Mouse (Mus musculus): ENCODE measurements around the gene Ldlrad2. TPM values are rescaled to one million over a fixed set of nuclear protein-coding genes. Genes with fewer than 3 reads are reported as not detected.
A peak's percentile ranks its signal among the peaks of the same experiment; 100 is the strongest.

The Ldlrad2 gene
- not detected for total RNA-seq (2021)
- long read RNA-seq, experiment 1: 0 reads
- long read RNA-seq, experiment 2: 0 reads

DNA sequence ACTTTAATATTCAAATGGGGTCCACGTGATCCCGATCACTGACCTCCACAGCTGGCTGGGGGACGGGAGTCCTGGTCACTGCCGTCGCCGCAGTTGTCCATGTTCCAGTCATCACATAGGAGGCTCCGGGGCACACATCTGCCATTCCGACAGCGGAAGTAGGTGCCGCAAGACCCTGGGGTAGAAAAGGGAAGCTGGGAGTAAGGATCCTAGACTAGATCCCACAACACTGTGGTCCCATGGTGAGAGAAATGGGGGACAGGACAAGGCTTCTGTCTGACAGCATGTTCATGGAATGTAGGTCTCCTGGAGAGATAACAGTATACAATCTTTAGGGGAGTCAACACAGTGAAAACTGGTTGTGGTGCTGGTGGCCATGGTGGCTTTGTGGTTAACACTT is at the start of gene Ldlrad2:
Gene Ldlrad2, minus strand, starts transcription at position 101 of the 400 bp plus-strand sequence.
- no peak for TF ChIP-seq CTCF (conservative IDR thresholded peaks at IDR 0.05)
- no peak for DNase-seq (ENCODE audit: low spot score in 2 of 2)
- Histone ChIP-seq H3K27ac (no peak within 1 kb of the TSS), H3K4me3 (no peak within 1 kb of the TSS)

DNA sequence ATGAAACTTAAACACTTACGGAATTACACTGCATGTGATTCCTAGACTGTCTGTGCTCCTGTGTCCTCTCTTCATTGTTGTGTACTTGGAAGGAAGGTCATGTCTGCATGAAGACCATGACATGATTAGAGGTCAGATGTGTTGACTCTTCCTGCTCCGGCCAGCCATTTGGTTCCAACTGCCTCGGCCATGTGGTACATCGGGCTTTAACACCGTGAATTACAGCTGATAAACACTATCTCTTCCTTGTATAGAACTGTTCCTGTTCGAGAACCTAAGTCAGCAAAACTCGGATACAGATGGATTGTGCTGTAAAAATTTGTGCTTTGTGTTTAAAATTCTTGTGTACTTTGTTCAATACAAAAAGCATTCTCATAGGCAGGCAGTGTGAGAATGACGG is 48.5 kb upstream of the Ldlrad2 start:
- no peak for DNase-seq (ENCODE audit: low spot score in 2 of 2)
- no peak for TF ChIP-seq CTCF (conservative IDR thresholded peaks at IDR 0.05)

DNA sequence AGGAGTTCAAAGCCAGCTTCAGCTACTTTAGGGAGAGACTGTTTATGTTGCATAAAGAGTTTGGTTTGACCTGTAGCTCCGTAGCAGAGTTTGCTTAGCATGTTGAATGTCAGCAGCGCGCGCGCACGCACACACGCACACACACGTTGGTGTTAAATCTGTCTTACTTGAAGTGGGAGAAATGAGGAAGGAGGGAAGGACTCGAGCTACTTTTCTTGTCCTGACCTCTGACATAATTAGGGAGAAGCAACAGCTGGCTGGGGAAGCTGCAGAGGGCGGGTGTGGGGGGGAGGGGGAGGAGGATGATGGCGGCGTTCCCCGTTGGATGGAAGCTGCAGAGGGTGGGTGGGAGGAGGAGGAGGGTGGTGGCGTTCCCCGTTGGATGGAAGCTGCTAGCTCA is 35.9 kb upstream of the Ldlrad2 start:
- no peak for TF ChIP-seq CTCF (conservative IDR thresholded peaks at IDR 0.05)
- 0 out of 2 replicates have a peak overlapping the region, but pooled peaks have one; percentile 12 for H3K27ac ChIP-seq

More for the DNA sequence above, 48.5 kb upstream of the Ldlrad2 start:
- H3K4me3 ChIP-seq: no peak overlapping the region
- peak overlapping the region; percentile 0; the same call in 1 of the 2 replicates for H3K27ac ChIP-seq

DNA sequence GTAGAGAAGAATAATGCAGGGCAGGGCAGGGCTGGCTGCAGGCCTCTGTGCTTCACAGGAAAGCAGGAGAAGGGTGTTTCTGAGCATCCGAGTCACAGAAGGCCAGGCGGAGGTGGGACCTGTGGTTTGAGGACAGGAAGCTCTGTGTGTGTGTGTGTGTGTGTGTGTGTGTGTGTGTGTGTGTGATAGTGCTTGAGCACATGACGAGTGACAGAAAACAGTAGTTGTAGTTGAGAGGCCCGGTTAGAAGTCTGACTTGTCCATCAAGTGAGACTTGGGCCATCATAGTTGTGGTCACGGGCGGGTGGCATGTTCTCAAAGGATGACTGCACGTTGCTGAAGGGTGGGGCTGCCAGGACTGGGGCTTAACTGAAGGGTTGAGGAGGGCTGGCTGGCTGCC is 35.3 kb upstream of the Ldlrad2 start:
- TF ChIP-seq CTCF (conservative IDR thresholded peaks at IDR 0.05): no peak
- Histone ChIP-seq H3K27ac (no peak overlapping the region), H3K4me3 (no peak overlapping the region)
- DNase-seq (ENCODE audit: low spot score in 2 of 2): no peak

More for the DNA sequence above, 35.9 kb upstream of the Ldlrad2 start:
- no peak for DNase-seq (ENCODE audit: low spot score in 2 of 2)
- H3K4me3 ChIP-seq: no peak overlapping the region

GRCm38 (mm10) chr4:137609281-137609680 is 34.9 kb upstream of the Ldlrad2 start:
- H3K27ac ChIP-seq: no peak overlapping the region
- TF ChIP-seq CTCF (conservative IDR thresholded peaks at IDR 0.05): no peak
- no peak for DNase-seq (ENCODE audit: low spot score in 2 of 2)
- no peak overlapping the region for H3K4me3 ChIP-seq

- TF ChIP-seq CTCF (conservative IDR thresholded peaks at IDR 0.05): no peak
- Histone ChIP-seq H3K27ac (no peak overlapping the region), H3K4me3 (no peak overlapping the region)
- DNase-seq (ENCODE audit: low spot score in 2 of 2): no peak
Observed at GRCm38 (mm10) chr4:137607023-137607422, 32.7 kb upstream of the Ldlrad2 start.

- TF ChIP-seq CTCF (conservative IDR thresholded peaks at IDR 0.05): no peak
- no peak for DNase-seq (ENCODE audit: low spot score in 2 of 2)
- Histone ChIP-seq H3K4me3 (no peak overlapping the region), H3K27ac (peak overlapping the region; percentile 55; the same call in 1 of the 2 replicates)
Observed at GRCm38 (mm10) chr4:137603449-137604171, 29.2 kb upstream of the Ldlrad2 start.

DNA sequence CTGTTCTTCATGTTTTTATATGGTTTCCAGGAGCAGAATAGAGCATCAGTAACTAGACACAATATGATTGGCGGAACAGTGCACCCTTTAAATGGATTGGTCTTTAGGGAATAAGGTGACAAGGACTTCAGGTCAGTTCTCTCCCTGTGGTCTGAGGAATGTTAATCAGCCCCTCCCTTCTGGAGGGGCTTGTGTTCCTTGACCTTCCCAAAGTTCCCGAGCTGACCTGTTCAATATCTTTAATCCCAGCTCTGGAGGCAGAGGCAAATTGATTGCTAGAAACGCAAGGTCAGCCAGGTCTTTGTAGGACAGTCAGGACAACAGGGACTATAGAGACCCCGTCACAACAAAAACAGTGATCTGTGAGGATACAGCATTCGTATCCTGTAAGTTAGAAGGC is 24.2 kb upstream of the Ldlrad2 start:
- no peak for TF ChIP-seq CTCF (conservative IDR thresholded peaks at IDR 0.05)
- DNase-seq (ENCODE audit: low spot score in 2 of 2): no peak
- no peak overlapping the region for H3K27ac ChIP-seq
- no peak overlapping the region for H3K4me3 ChIP-seq

- no peak overlapping the region for H3K4me3 ChIP-seq
- H3K27ac ChIP-seq: no peak overlapping the region
- TF ChIP-seq CTCF (conservative IDR thresholded peaks at IDR 0.05): no peak
- DNase-seq (ENCODE audit: low spot score in 2 of 2): no peak
Observed at GRCm38 (mm10) chr4:137597098-137597630, 22.8 kb upstream of the Ldlrad2 start.

DNA sequence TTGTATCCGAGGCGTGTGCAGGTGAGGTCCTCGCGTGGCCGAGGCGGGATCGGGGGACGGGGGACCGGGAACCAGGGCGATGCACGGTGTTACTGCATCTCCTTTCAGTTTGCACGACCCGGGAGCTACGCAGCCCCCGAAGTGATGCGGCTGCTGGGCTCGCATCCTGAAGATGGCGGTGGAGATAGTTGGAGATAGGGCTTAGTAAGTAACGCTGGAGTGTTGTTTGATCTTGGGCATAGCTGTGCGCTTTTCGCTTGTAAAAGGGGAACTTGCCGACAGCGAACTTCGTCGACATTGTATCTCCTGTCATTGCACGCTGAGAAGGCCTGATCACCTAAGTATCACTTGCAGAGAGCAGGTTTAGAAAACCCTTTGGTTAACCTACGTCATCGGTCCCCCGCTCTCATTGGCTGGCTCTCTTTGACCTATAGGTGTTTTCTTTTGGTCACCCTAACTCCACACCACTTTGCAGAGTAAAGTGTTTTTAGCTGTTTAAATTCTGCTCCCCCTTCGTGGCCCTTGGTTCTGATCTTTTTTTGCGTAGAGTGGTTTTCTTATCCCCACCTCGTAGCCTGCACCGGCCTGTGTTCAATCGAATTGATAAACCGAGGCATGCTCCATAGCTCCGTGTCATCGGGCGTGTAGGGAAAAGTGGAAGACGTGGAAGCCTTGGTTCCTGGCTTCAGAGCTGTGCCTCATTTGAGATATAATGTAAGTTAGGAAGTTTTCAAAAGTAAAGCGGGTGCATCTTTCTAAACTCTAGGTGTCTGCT is 20.3 kb upstream of the Ldlrad2 start:
- peak; percentile 23 to 29 for DNase-seq (ENCODE audit: low spot score in 2 of 2)
- Histone ChIP-seq H3K4me3 (peak overlapping the region; percentile 95), H3K27ac (peak overlapping the region; percentile 99)
- no peak for TF ChIP-seq CTCF (conservative IDR thresholded peaks at IDR 0.05)

DNA sequence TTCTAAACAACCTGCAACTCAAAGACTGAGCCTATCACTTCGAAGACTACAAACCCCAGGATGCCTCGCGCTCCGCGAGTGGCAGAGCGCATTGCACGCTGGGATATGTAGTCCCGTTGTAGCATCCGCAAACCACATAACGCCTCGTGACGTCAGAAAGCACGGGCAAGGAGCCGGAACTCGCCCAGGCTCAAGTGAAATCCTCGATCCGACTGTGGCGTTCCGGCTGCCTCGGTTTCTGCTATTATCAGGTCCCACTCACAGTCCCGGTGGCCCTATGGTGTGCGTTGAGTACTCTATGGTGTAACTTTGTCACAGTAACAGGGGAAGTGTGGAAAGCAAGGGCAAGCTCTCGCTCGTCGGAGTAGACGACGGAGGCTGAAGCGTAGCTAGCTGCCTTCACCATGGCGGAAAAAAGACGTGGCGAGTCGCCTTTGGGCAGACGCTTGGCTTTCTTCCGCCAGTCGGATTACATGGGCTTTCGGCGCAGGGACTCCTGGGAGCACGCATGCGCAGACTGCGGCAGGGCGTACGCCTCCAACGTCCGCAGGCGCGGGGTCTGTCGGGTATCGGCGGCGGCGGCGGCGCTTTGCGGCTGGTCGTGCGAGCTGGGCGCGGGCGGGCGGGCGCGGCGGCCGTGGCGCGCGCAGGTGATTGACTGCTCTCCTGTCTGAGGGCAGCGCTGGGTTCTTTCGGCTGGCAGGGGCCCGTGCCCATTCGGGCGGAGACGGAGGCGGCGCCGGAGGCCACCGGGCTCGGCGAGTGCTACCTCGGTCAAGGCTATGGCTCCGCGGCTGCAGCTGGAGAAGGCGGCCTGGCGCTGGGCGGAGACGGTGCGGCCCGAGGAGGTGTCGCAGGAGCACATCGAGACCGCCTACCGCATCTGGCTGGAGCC is 19.5 kb upstream of the Ldlrad2 start, which contains the start of gene Usp48:
Gene Usp48, plus strand, starts transcription at position 155 of the 895 bp plus-strand sequence.
- peak; percentile 99 for DNase-seq (ENCODE audit: low spot score in 2 of 2)
- Histone ChIP-seq H3K27ac (peak within 1 kb of the TSS; percentile 99), H3K4me3 (peak within 1 kb of the TSS; percentile 95)
- no peak for TF ChIP-seq CTCF (conservative IDR thresholded peaks at IDR 0.05)

DNA sequence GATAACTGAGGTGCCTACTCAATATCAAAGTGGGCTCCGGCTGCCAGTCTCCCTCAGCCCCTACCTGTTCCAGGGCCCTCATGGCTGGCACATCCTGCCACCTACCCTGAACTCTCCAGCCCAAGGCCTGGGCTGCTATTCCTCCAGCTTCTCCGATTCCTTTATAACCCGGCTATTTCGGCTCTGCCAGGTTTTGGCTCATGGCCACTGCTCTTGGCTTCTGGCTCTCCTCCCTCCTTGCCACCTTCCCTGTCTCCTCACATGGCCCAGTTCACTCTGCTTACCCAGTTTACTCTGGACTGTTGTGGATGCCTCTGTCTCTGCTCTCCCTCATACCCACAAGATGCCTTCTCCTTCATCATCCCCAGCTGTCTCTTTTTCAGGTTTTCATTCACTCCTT is 16.6 kb upstream of the Ldlrad2 start:
- no peak for TF ChIP-seq CTCF (conservative IDR thresholded peaks at IDR 0.05)
- H3K4me3 ChIP-seq: no peak overlapping the region
- no peak for DNase-seq (ENCODE audit: low spot score in 2 of 2)
- no peak overlapping the region for H3K27ac ChIP-seq
